Mouse (Mus musculus) stomach, postnatal 0 days (tissue): ENCODE data around the gene Igsf9b. TPM values are rescaled to one million over a fixed set of nuclear protein-coding genes. Genes with fewer than 3 reads are reported as not detected.

Experiments used
- ATAC-seq: fragments of 200-750 bp; cut with Nextera tagmentation; 2 replicates; pipeline ENCODE4 v1.8.0; 2017; ENCODE audit not compliant: low FRiP score, low TSS enrichment
- DNase-seq: peaks from one replicate; pipeline ENCODE4 v3.0.0-alpha.2; 2016; ENCODE audit warnings: low spot score
- H3K27ac ChIP-seq: fragments of 300-500 bp; sonication (generic); replicated peaks from 2 replicates; pipeline ENCODE4 v1.5.1; 2014; ENCODE audit warnings: mild to moderate bottlenecking, control low read depth
- H3K27me3 ChIP-seq: fragments of 300-500 bp; sonication (generic); 2 replicates; pipeline ENCODE4 v1.6.1; 2014; ENCODE audit warnings: low read length; ENCODE audit not compliant: control insufficient read depth, insufficient read depth
- H3K36me3 ChIP-seq: fragments of 300-500 bp; sonication (generic); 2 replicates; pipeline ENCODE4 v1.6.1; 2014; ENCODE audit warnings: low read length, mixed read lengths; ENCODE audit not compliant: control insufficient read depth, insufficient read depth
- H3K4me1 ChIP-seq: fragments of 300-500 bp; sonication (generic); replicated peaks from 2 replicates; pipeline ENCODE4 v1.6.1; 2014; ENCODE audit warnings: antibody characterized with exemption; ENCODE audit not compliant: control insufficient read depth, insufficient read depth
- H3K4me2 ChIP-seq: fragments of 300-500 bp; sonication (generic); replicated peaks from 2 replicates; pipeline ENCODE4 v1.6.1; 2014; ENCODE audit warnings: low read depth, mild to moderate bottlenecking, control low read depth, moderate library complexity
- H3K4me3 ChIP-seq: fragments of 300-500 bp; sonication (generic); 2 replicates; pipeline ENCODE4 v1.5.1; 2014; ENCODE audit warnings: low read depth, low read length, control low read depth
- H3K9ac ChIP-seq: fragments of 300-500 bp; sonication (generic); 2 replicates; pipeline ENCODE4 v1.6.1; 2014; ENCODE audit warnings: mild to moderate bottlenecking, low read length, control low read depth, mixed read lengths
- H3K9me3 ChIP-seq: fragments of 300-500 bp; sonication (generic); 2 replicates; pipeline ENCODE4 v1.6.1; 2016; ENCODE audit warnings: low read length; ENCODE audit not compliant: control insufficient read depth
- CTCF ChIP-seq: IDR thresholded peaks from 2 replicates; pipeline ENCODE4 v1.5.1; 2016; ENCODE audit warnings: antibody characterized with exemption, low read depth, mild to moderate bottlenecking, moderate library complexity
- EP300 ChIP-seq: optimal IDR thresholded peaks from 2 replicates; pipeline ENCODE3; 2016; ENCODE audit warnings: antibody characterized with exemption
- WGBS: fragments of 180-500 bp; shearing (Covaris S2); extraction: QIAGEN DNeasy Blood & Tissue Kit; methylation state at CpG from one replicate; pipeline ENCODE4 v1.1.7; 2014; 5-methylcytosine and 5-hydroxymethylcytosine counted together
- polyA plus RNA-seq: library from polyadenylated mRNA; unstranded; fragments of >200 nt; fragmentation: Nextera tagmentation; extraction: Ambion mirVana; gene quantifications from 2 replicates; pipeline ENCODE4 v1.2.1, GENCODE M21; 2015

The Igsf9b gene
- polyA plus RNA-seq, 1 experiment from 2014 or later = 6.0 TPM

- DNase-seq = no peak
- Histone ChIP-seq H3K27me3 (no peaks in the 10 kb centered on the region), H3K9ac (no peak overlapping the region), H3K4me2 (no peak overlapping the region), H3K36me3 (no peaks in the 10 kb centered on the region), H3K27ac (no peak overlapping the region), H3K4me3 (no peak overlapping the region), H3K4me1 (no peaks in the 10 kb centered on the region), H3K9me3 (no peaks in the 10 kb centered on the region)
- no peak for ATAC-seq
- TF ChIP-seq CTCF (no peak), EP300 (no peak)
- WGBS = 67% methylated on average over 1 of the region's 1 CpGs
These were observed 76.7 kb downstream of the Igsf9b start for GRCm38 (mm10) chr9:27375746-27376145.

GRCm38 (mm10) chr9:27386951-27387350, 87.9 kb downstream of the Igsf9b start:
- Histone ChIP-seq H3K4me1 (no peaks in the 10 kb centered on the region), H3K9ac (no peak overlapping the region), H3K4me3 (no peak overlapping the region), H3K27me3 (no peaks in the 10 kb centered on the region), H3K27ac (no peak overlapping the region), H3K9me3 (no peaks in the 10 kb centered on the region), H3K36me3 (no peaks in the 10 kb centered on the region), H3K4me2 (no peak overlapping the region)
- TF ChIP-seq EP300 (no peak), CTCF (no peak)
- DNase-seq (no peak), ATAC-seq (no peak)
- WGBS = 86% methylated on average over 3 of the region's 3 CpGs

- DNase-seq = no peak
- Histone ChIP-seq H3K27me3 (no peaks in the 10 kb centered on the region), H3K9me3 (no peaks in the 10 kb centered on the region), H3K36me3 (no peaks in the 10 kb centered on the region), H3K9ac (no peak within 1 kb of the TSS), H3K4me3 (no peak within 1 kb of the TSS), H3K4me1 (no peaks in the 10 kb centered on the region), H3K4me2 (no peak within 1 kb of the TSS), H3K27ac (no peak within 1 kb of the TSS)
- 62% methylated on average over 3 of the region's 3 CpGs for WGBS
- TF ChIP-seq EP300 (no peak), CTCF (no peak)
- no peak for ATAC-seq
These were observed 97.5 kb downstream of the Igsf9b start, which contains the start of gene Spata19 for GRCm38 (mm10) chr9:27396500-27396899. Gene Spata19 (plus strand): TSS chr9:27396800.

GRCm38 (mm10) chr9:27401169-27401568, 102.2 kb downstream of the Igsf9b start:
- WGBS = 82% methylated on average over 4 of the region's 4 CpGs
- Histone ChIP-seq H3K27me3 (no peaks in the 10 kb centered on the region), H3K4me2 (no peak overlapping the region), H3K9ac (no peak overlapping the region), H3K4me3 (no peak overlapping the region), H3K27ac (no peak overlapping the region), H3K36me3 (no peaks in the 10 kb centered on the region), H3K4me1 (no peaks in the 10 kb centered on the region), H3K9me3 (no peaks in the 10 kb centered on the region)
- DNase-seq (no peak), ATAC-seq (no peak)
- TF ChIP-seq CTCF = no peak
- TF ChIP-seq EP300 = no peak

Other genes with a start within 250 kb of the Igsf9b start
- 28.8 and 30.8 TPM in 2 replicates for gene Jam3, start 143.8 kb upstream of the Igsf9b start, polyA plus RNA-seq
- not detected in 2 replicates for gene Spata19, start 97.6 kb downstream of the Igsf9b start, polyA plus RNA-seq